Mouse (Mus musculus) intestine, embryonic 15.5 days (tissue): ENCODE measurements around the gene Kat8. TPM values are rescaled to one million over a fixed set of nuclear protein-coding genes. Genes with fewer than 3 reads are reported as not detected.
"Not testable (repeated sequence)": the region's sequence is repeated elsewhere in the genome, so short reads cannot be mapped to it uniquely, and the experiment has no call there.

ENCODE experiments used
- ATAC-seq: fragments of 200-750 bp; cut with Nextera tagmentation; 2 replicates; pipeline ENCODE4 v1.8.0; 2017; ENCODE audit warnings: moderate TSS enrichment, moderate library complexity
- H3K27ac ChIP-seq: fragments of 300-500 bp; sonication (generic); 2 replicates; pipeline ENCODE4 v1.5.1; 2015; ENCODE audit warnings: mild to moderate bottlenecking, inconsistent platforms
- H3K27me3 ChIP-seq: fragments of 300-500 bp; sonication (generic); replicated peaks from 2 replicates; pipeline ENCODE4 v1.6.1; 2015; ENCODE audit warnings: inconsistent platforms
- H3K36me3 ChIP-seq: fragments of 300-500 bp; sonication (generic); 2 replicates; pipeline ENCODE4 v1.6.1; 2015; ENCODE audit warnings: inconsistent platforms
- H3K4me1 ChIP-seq: fragments of 300-500 bp; sonication (generic); replicated peaks from 2 replicates; pipeline ENCODE4 v1.6.1; 2015; ENCODE audit warnings: inconsistent platforms
- H3K4me2 ChIP-seq: fragments of 300-500 bp; sonication (generic); replicated peaks from 2 replicates; pipeline ENCODE4 v1.6.1; 2015; ENCODE audit warnings: mild to moderate bottlenecking, inconsistent platforms
- H3K4me3 ChIP-seq: fragments of 300-500 bp; sonication (generic); replicated peaks from 2 replicates; pipeline ENCODE4 v1.5.1; 2015; ENCODE audit warnings: inconsistent platforms
- H3K9ac ChIP-seq: fragments of 300-500 bp; sonication (generic); 2 replicates; pipeline ENCODE4 v1.6.1; 2015; ENCODE audit warnings: inconsistent platforms
- H3K9me3 ChIP-seq: fragments of 300-500 bp; sonication (generic); 2 replicates; pipeline ENCODE4 v1.6.1; 2016; ENCODE audit warnings: inconsistent platforms
- WGBS: fragments of 180-500 bp; shearing (Covaris S2); methylation state at CpG from one replicate; pipeline ENCODE4 v1.1.7; 2015; 5-methylcytosine and 5-hydroxymethylcytosine counted together
- polyA plus RNA-seq: library from polyadenylated mRNA; unstranded; fragments of >200 nt; fragmentation: Nextera tagmentation; extraction: Ambion mirVana; gene quantifications from 2 replicates; pipeline ENCODE4 v1.2.1, GENCODE M21; 2015

The Kat8 gene
- polyA plus RNA-seq, 1 experiment from 2014 or later: 31.7 TPM

- no peak overlapping the region for H3K4me2 ChIP-seq
- no peaks in the 10 kb centered on the region for H3K27me3 ChIP-seq
- no peaks in the 10 kb centered on the region for H3K9me3 ChIP-seq
- 64% methylated on average over 6 of the region's 6 CpGs for WGBS
- 0 out of 2 replicates have a peak, but pooled peaks have one; percentile 32 for ATAC-seq
- peaks cover 22% of the 10 kb centered on the region for H3K4me1 ChIP-seq
- H3K27ac ChIP-seq: no peak overlapping the region
- H3K4me3 ChIP-seq: no peak overlapping the region
- no peak overlapping the region; the same call in 1 of the 2 replicates for H3K9ac ChIP-seq
- H3K36me3 ChIP-seq: peaks cover 51% of the 10 kb centered on the region
Observed at GRCm38 (mm10) chr7:127885951-127886350, 26.4 kb upstream of the Kat8 start.

GRCm38 (mm10) chr7:127886551-127886950 is 25.8 kb upstream of the Kat8 start:
- WGBS: 89% methylated on average over 6 of the region's 6 CpGs
- Histone ChIP-seq H3K4me1 (peaks cover 22% of the 10 kb centered on the region), H3K27ac (no peak overlapping the region), H3K27me3 (no peaks in the 10 kb centered on the region), H3K4me3 (no peak overlapping the region), H3K9me3 (no peaks in the 10 kb centered on the region), H3K9ac (peak overlapping the region; percentile 4; the same call in 1 of the 2 replicates), H3K4me2 (no peak overlapping the region), H3K36me3 (peaks cover 45% of the 10 kb centered on the region)
- no peak for ATAC-seq

- Histone ChIP-seq H3K9me3 (no peaks in the 10 kb centered on the region), H3K36me3 (peaks cover 38% of the 10 kb centered on the region), H3K4me3 (no peak overlapping the region), H3K4me2 (no peak overlapping the region), H3K27ac (no peak overlapping the region), H3K27me3 (no peaks in the 10 kb centered on the region), H3K4me1 (peaks cover 22% of the 10 kb centered on the region), H3K9ac (0 out of 2 replicates have a peak overlapping the region, but pooled peaks have one; percentile 4)
- no peak for ATAC-seq
- 86% methylated on average over 8 of the region's 8 CpGs for WGBS
Observed at GRCm38 (mm10) chr7:127887191-127887590, 25.1 kb upstream of the Kat8 start.

- ATAC-seq: no peak
- 83% methylated on average over 3 of the region's 3 CpGs for WGBS
- H3K9ac ChIP-seq: no peak overlapping the region
- no peak overlapping the region for H3K4me3 ChIP-seq
- peaks cover 21% of the 10 kb centered on the region for H3K4me1 ChIP-seq
- no peak overlapping the region for H3K4me2 ChIP-seq
- no peaks in the 10 kb centered on the region for H3K27me3 ChIP-seq
- H3K9me3 ChIP-seq: no peaks in the 10 kb centered on the region
- H3K27ac ChIP-seq: no peak overlapping the region
- H3K36me3 ChIP-seq: peaks cover 35% of the 10 kb centered on the region
Observed at GRCm38 (mm10) chr7:127887781-127888180, 24.5 kb upstream of the Kat8 start.

GRCm38 (mm10) chr7:127888821-127889220 is 23.5 kb upstream of the Kat8 start:
- Histone ChIP-seq H3K27me3 (no peaks in the 10 kb centered on the region), H3K4me3 (no peak overlapping the region), H3K36me3 (peaks cover 26% of the 10 kb centered on the region), H3K9ac (no peak overlapping the region), H3K4me1 (peaks cover 12% of the 10 kb centered on the region), H3K4me2 (no peak overlapping the region), H3K9me3 (no peaks in the 10 kb centered on the region), H3K27ac (no peak overlapping the region)
- WGBS: 79% methylated on average over 3 of the region's 3 CpGs
- ATAC-seq: no peak

GRCm38 (mm10) chr7:127890798-127891197 is 21.5 kb upstream of the Kat8 start, which contains the start of gene Prss53:
Prss53 (minus strand) TSS chr7:127890970.
- WGBS: 25% methylated on average over 4 of the region's 4 CpGs
- Histone ChIP-seq H3K27ac (no peak within 1 kb of the TSS), H3K9me3 (no peaks in the 10 kb centered on the region), H3K4me2 (no peak within 1 kb of the TSS), H3K27me3 (no peaks in the 10 kb centered on the region), H3K4me1 (peaks cover 8% of the 10 kb centered on the region), H3K9ac (no peak within 1 kb of the TSS), H3K4me3 (no peak within 1 kb of the TSS), H3K36me3 (peaks cover 11% of the 10 kb centered on the region)
- peak; percentile 28 for ATAC-seq

- peak overlapping the region; percentile 64 for H3K4me3 ChIP-seq
- H3K4me1 ChIP-seq: peaks cover 12% of the 10 kb centered on the region
- peak overlapping the region; percentile 68 for H3K9ac ChIP-seq
- H3K36me3 ChIP-seq: peaks cover 4% of the 10 kb centered on the region; the same call in 1 of the 2 replicates
- 62% methylated on average over 5 of the region's 5 CpGs for WGBS
- peak overlapping the region; percentile 88 for H3K4me2 ChIP-seq
- no peaks in the 10 kb centered on the region for H3K9me3 ChIP-seq
- H3K27me3 ChIP-seq: no peaks in the 10 kb centered on the region
- H3K27ac ChIP-seq: peak overlapping the region; percentile 87
- ATAC-seq: no peak
Observed at GRCm38 (mm10) chr7:127894480-127894879, 17.8 kb upstream of the Kat8 start.

- Histone ChIP-seq H3K36me3 (peaks cover 4% of the 10 kb centered on the region; the same call in 1 of the 2 replicates), H3K9me3 (no peaks in the 10 kb centered on the region), H3K27me3 (no peaks in the 10 kb centered on the region), H3K27ac (peak within 1 kb of the TSS; percentile 87), H3K4me1 (peaks cover 15% of the 10 kb centered on the region), H3K4me3 (peak within 1 kb of the TSS; percentile 64), H3K9ac (peak within 1 kb of the TSS; percentile 68), H3K4me2 (peak within 1 kb of the TSS; percentile 88)
- under 1% methylated on average over 26 of the region's 26 CpGs for WGBS
- ATAC-seq: peak; percentile 94
Observed at GRCm38 (mm10) chr7:127895442-127895841, 16.9 kb upstream of the Kat8 start, which contains the start of the genes Gm21974 and Vkorc1. Gm21974 (minus strand) TSS chr7:127895454. Vkorc1 (minus strand) TSS chr7:127895617.

GRCm38 (mm10) chr7:127895891-127896290 is 16.4 kb upstream of the Kat8 start:
- H3K36me3 ChIP-seq, H3K9me3 ChIP-seq, H3K4me3 ChIP-seq, H3K9ac ChIP-seq, H3K27me3 ChIP-seq: not testable (repeated sequence)
- Histone ChIP-seq H3K4me1 (peaks cover 15% of the 10 kb centered on the region), H3K27ac (0 out of 2 replicates have a peak overlapping the region, but pooled peaks have one; percentile 24), H3K4me2 (peak overlapping the region; percentile 88; the same call in 1 of the 2 replicates)
- 67% methylated on average over 7 of the region's 7 CpGs for WGBS
- ATAC-seq: 0 out of 2 replicates have a peak, but pooled peaks have one; percentile 0

GRCm38 (mm10) chr7:127896384-127896783 is 15.9 kb upstream of the Kat8 start:
- Histone ChIP-seq H3K9ac (no peak overlapping the region), H3K36me3 (peaks cover 4% of the 10 kb centered on the region; the same call in 1 of the 2 replicates), H3K9me3 (no peaks in the 10 kb centered on the region), H3K4me3 (no peak overlapping the region), H3K27me3 (no peaks in the 10 kb centered on the region), H3K27ac (no peak overlapping the region), H3K4me1 (peaks cover 15% of the 10 kb centered on the region), H3K4me2 (no peak overlapping the region)
- ATAC-seq: no peak
- 66% methylated on average over 13 of the region's 13 CpGs for WGBS

- Histone ChIP-seq H3K9ac (no peak overlapping the region), H3K4me3 (no peak overlapping the region)
- ATAC-seq: no peak
Observed at GRCm38 (mm10) chr7:127897542-127897941, 14.8 kb upstream of the Kat8 start.

GRCm38 (mm10) chr7:127898179-127898956 is 13.9 kb upstream of the Kat8 start:
- H3K9ac ChIP-seq: no peak overlapping the region
- H3K36me3 ChIP-seq: no peaks in the 10 kb centered on the region
- peak overlapping the region; percentile 90 for H3K27ac ChIP-seq
- WGBS: 31% methylated on average over 10 of the region's 10 CpGs
- peaks cover 15% of the 10 kb centered on the region for H3K4me1 ChIP-seq
- H3K27me3 ChIP-seq: no peaks in the 10 kb centered on the region
- ATAC-seq: 0 out of 2 replicates have a peak, but pooled peaks have one; percentile 26
- H3K9me3 ChIP-seq: no peaks in the 10 kb centered on the region
- H3K4me3 ChIP-seq: no peak overlapping the region
- H3K4me2 ChIP-seq: peak overlapping the region; percentile 41; the same call in 1 of the 2 replicates

More at GRCm38 (mm10) chr7:127897542-127897941, 14.8 kb upstream of the Kat8 start:
- Histone ChIP-seq H3K4me2 (no peak overlapping the region), H3K27me3 (no peaks in the 10 kb centered on the region), H3K4me1 (peaks cover 15% of the 10 kb centered on the region), H3K36me3 (peaks cover 4% of the 10 kb centered on the region; the same call in 1 of the 2 replicates), H3K9me3 (no peaks in the 10 kb centered on the region), H3K27ac (no peak overlapping the region)
- WGBS: 84% methylated on average over 7 of the region's 7 CpGs
